Mouse (Mus musculus) olfactory bulb, adult 2 months (tissue): ENCODE data around the gene Fam166b.

Experiments
- CTCF ChIP-seq: fragments of 200-500 bp; IDR thresholded peaks from 2 replicates; pipeline ENCODE4 v1.5.1; 2012; ENCODE audit warnings: low read depth, mild to moderate bottlenecking, low read length, moderate library complexity; ENCODE audit not compliant: insufficient read depth
- POLR2A ChIP-seq: fragments of 200-500 bp; IDR thresholded peaks from 2 replicates; pipeline ENCODE4 v1.6.1; 2012; ENCODE audit warnings: mild to moderate bottlenecking, low read depth, low read length, moderate library complexity; ENCODE audit not compliant: insufficient read depth

DNA sequence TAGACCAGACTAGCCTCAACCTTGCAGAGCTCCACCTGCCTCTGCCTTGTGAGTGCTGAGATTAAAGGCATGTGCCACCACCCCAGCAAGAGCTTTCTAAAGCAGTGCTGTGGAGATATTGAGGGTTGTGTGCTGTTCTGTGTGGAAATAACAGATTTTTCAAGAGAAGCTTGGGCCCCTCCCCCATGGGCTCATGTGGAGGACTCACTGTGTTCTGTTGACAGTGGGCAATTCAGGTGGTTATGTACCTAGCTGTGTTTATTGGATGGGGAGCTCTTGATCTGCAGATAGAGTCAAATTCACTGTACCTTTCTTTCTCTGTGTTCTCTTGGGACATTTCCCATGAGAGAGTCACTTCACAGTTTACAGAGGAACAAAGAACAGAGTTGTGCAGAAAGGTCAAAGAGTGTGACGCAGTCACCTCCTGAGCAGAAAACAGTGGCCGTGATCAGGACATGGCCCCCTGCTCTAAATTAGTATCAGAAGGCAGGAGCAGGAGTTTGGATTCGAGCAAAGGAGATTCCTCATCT lies 37.3 kb downstream of the Fam166b start:
- TF ChIP-seq CTCF, result no peak
- TF ChIP-seq POLR2A, result no peak
